Mouse (Mus musculus) CH12.LX (cell line): ENCODE measurements at regions not wholly inside any gene's neighbourhood (a gene's known extent, or its start where the extent isn't known, plus 50 kb on each side); places are given as distances from the start of the nearest gene placed in this dataset.

ENCODE experiments used
- DNase-seq: peaks from one replicate; pipeline ENCODE4 v3.0.0-alpha.2; 2013; ENCODE audit errors: extremely low read depth
- H3K27ac ChIP-seq: 2 replicates; pipeline ENCODE4 v1.5.1; 2012; ENCODE audit warnings: low read depth, mild to moderate bottlenecking, control low read depth, moderate library complexity; ENCODE audit not compliant: insufficient read depth
- H3K27me3 ChIP-seq: replicated peaks from 2 replicates; pipeline ENCODE3; 2012; ENCODE audit warnings: inconsistent platforms
- H3K36me3 ChIP-seq, 2 experiments: replicated peaks in 1 of 2; 2 replicates each; pipeline versions ENCODE3 to v1.6.1; 2012; ENCODE audit warnings: inconsistent platforms in 1 of 2, low read length in 1 of 2, mild to moderate bottlenecking in 1 of 2, mixed read lengths in 1 of 2, moderate library complexity in 1 of 2; ENCODE audit not compliant: control insufficient read depth in 1 of 2, insufficient read depth in 1 of 2
- H3K4me1 ChIP-seq, 2 experiments: 2 replicates each; pipeline ENCODE4 v1.6.1; 2012; ENCODE audit warnings: inconsistent platforms in 1 of 2, moderate library complexity in 1 of 2; ENCODE audit not compliant: insufficient read depth in 2 of 2, control insufficient read depth in 1 of 2
- H3K4me2 ChIP-seq: 2 replicates; pipeline ENCODE4 v1.6.1; 2012; ENCODE audit warnings: low read depth, mild to moderate bottlenecking, control low read depth; ENCODE audit not compliant: poor library complexity, insufficient read depth, severe bottlenecking
- H3K4me3 ChIP-seq, 3 experiments: fragments of 150-350 bp in 1 of 3; sonication (generic) in 1 of 3; replicated peaks in 1 of 3; 2 replicates each; pipeline versions ENCODE3 to v1.5.1; 2011 to 2012; ENCODE audit warnings: low read depth in 2 of 3, low read length in 2 of 3, mild to moderate bottlenecking in 2 of 3, moderate library complexity in 2 of 3, control low read depth in 1 of 3, improper control_type of control experiment in 1 of 3, inconsistent platforms in 1 of 3, mixed read lengths in 1 of 3; ENCODE audit not compliant: poor library complexity in 1 of 3
- H3K79me2 ChIP-seq: replicated peaks from 2 replicates; pipeline ENCODE4 v1.6.1; 2012; ENCODE audit warnings: mild to moderate bottlenecking, moderate library complexity; ENCODE audit not compliant: control insufficient read depth, poor library complexity, insufficient read depth, severe bottlenecking; ENCODE audit errors: extremely low read depth
- H3K9ac ChIP-seq: 2 replicates; pipeline ENCODE4 v1.6.1; 2012; ENCODE audit warnings: low read depth, mild to moderate bottlenecking, control low read depth, moderate library complexity; ENCODE audit not compliant: insufficient read depth
- H3K9me3 ChIP-seq: replicated peaks from 2 replicates; pipeline ENCODE3; 2012; ENCODE audit warnings: low read length, inconsistent platforms, mixed read lengths
- BHLHE40 ChIP-seq: IDR thresholded peaks from 2 replicates; pipeline ENCODE4 v1.6.1; 2011; ENCODE audit warnings: mild to moderate bottlenecking, low read depth, low read length, improper control_type of control experiment
- E2F4 ChIP-seq: IDR thresholded peaks from 2 replicates; pipeline ENCODE4 v1.6.1; 2011; ENCODE audit warnings: low read depth, low read length, improper control_type of control experiment; ENCODE audit not compliant: insufficient replicate concordance
- HCFC1 ChIP-seq: IDR thresholded peaks from 2 replicates; pipeline ENCODE4 v1.6.1; 2012; ENCODE audit warnings: low read depth, mild to moderate bottlenecking, inconsistent platforms, low read length, improper control_type of control experiment
- JUN ChIP-seq: IDR thresholded peaks from 2 replicates; pipeline ENCODE4 v1.6.1; 2011; ENCODE audit warnings: low read depth, mild to moderate bottlenecking, low read length, improper control_type of control experiment, moderate library complexity; ENCODE audit not compliant: insufficient read depth
- JUND ChIP-seq: conservative IDR thresholded peaks from 2 replicates; pipeline ENCODE4 v1.6.1; 2011; ENCODE audit warnings: low read depth, low read length, improper control_type of control experiment
- MAFK ChIP-seq: IDR thresholded peaks from 2 replicates; pipeline ENCODE4 v1.6.1; 2011; ENCODE audit warnings: low read length, improper control_type of control experiment; ENCODE audit not compliant: insufficient replicate concordance
- MAX ChIP-seq: IDR thresholded peaks from 2 replicates; pipeline ENCODE4 v1.6.1; 2011; ENCODE audit warnings: low read length, improper control_type of control experiment
- MAZ ChIP-seq: IDR thresholded peaks from 2 replicates; pipeline ENCODE4 v1.6.1; 2012; ENCODE audit warnings: low read depth, mild to moderate bottlenecking, inconsistent platforms, low read length, improper control_type of control experiment, moderate library complexity
- NELFE ChIP-seq: IDR thresholded peaks from 2 replicates; pipeline ENCODE4 v1.6.1; 2011; ENCODE audit warnings: low read depth, low read length, improper control_type of control experiment
- NRF1 ChIP-seq: IDR thresholded peaks from 2 replicates; pipeline ENCODE4 v1.6.1; 2014; ENCODE audit warnings: low read depth, mild to moderate bottlenecking, inconsistent platforms, low read length, improper control_type of control experiment, moderate library complexity
- PAX5 ChIP-seq: IDR thresholded peaks from 2 replicates; pipeline ENCODE4 v1.6.1; 2012; ENCODE audit warnings: low read length, inconsistent platforms, mixed read lengths
- SIN3A ChIP-seq: IDR thresholded peaks from 2 replicates; pipeline ENCODE4 v1.6.1; 2012; ENCODE audit warnings: low read length, improper control_type of control experiment, inconsistent platforms
- SMC3 ChIP-seq: IDR thresholded peaks from 2 replicates; pipeline ENCODE4 v1.6.1; 2011; ENCODE audit warnings: low read depth, low read length, improper control_type of control experiment
- UBTF ChIP-seq: IDR thresholded peaks from 2 replicates; pipeline ENCODE4 v1.6.1; 2012; ENCODE audit warnings: low read depth, mild to moderate bottlenecking, inconsistent platforms, low read length, improper control_type of control experiment, moderate library complexity
- USF1 ChIP-seq: IDR thresholded peaks from 2 replicates; pipeline ENCODE4 v1.6.1; 2014; ENCODE audit warnings: low read depth, mild to moderate bottlenecking, inconsistent platforms, low read length, improper control_type of control experiment
- ZC3H11A ChIP-seq: IDR thresholded peaks from 2 replicates; pipeline ENCODE4 v1.6.1; 2012; ENCODE audit warnings: low read depth, mild to moderate bottlenecking, inconsistent platforms, low read length, improper control_type of control experiment
- ZKSCAN1 ChIP-seq: IDR thresholded peaks from 2 replicates; pipeline ENCODE4 v1.6.1; 2012; ENCODE audit warnings: low read depth, inconsistent platforms, low read length, improper control_type of control experiment, borderline replicate concordance
- dilution Hi-C: fragments of 300-500 bp; cut with MboI; formaldehyde crosslinking; loops from 2 replicates; pipeline ENCODE4 v1.14.3; 2020; ENCODE audit warnings: low sequenced_read_pairs; ENCODE audit not compliant: extremely low pct_unique_long_range_greater_than_20kb, extremely low pct_ligation_motif_present
- in situ Hi-C: fragments of 300-500 bp; cut with MboI; formaldehyde crosslinking; loops from 3 replicates; pipeline ENCODE4 v1.14.3; 2019; ENCODE audit warnings: low sequenced_read_pairs, low pct_ligation_motif_present, low pct_unique_long_range_greater_than_20kb, mixed read lengths

DNA sequence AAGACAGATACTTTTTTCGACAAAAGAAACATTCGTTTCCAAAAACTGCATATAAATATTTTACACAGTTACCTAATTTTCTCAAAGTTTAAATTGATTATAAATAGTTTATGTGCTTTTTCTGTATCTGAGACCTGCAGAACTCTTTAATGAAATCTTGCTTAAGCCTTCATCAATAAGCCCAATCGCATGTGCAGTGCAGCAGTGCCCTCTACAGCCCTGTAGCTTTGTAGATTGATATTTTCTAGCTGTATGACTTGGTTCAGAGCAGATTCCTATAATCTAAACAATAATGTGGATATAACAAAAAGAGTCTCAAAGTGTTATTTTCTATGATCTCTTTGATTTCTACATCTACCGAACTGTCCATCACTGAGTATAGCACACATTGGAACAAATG, 728.7 kb downstream of the Phf3 start:
- H3K27me3 ChIP-seq = no peaks in the 10 kb centered on the region
- dilution Hi-C loops (no loop called here), in situ Hi-C loops (no loop called here)
- no peaks in the 10 kb centered on the region for H3K4me1 ChIP-seq
- H3K4me2 ChIP-seq = no peak overlapping the region
- H3K9ac ChIP-seq = no peak overlapping the region
- no peak for TF ChIP-seq HCFC1
- no peak for TF ChIP-seq ZKSCAN1
- TF ChIP-seq NELFE = no peak
- TF ChIP-seq MAX = no peak
- no peak for TF ChIP-seq BHLHE40
- TF ChIP-seq SMC3 = no peak
- no peak for TF ChIP-seq UBTF
- TF ChIP-seq MAZ = no peak
- TF ChIP-seq, all 38 proteins: peak for 0
- no peak overlapping the region for H3K4me3 ChIP-seq
- peaks cover 25% of the 10 kb centered on the region for H3K9me3 ChIP-seq
- no peak overlapping the region for H3K27ac ChIP-seq
- no peaks in the 10 kb centered on the region for H3K36me3 ChIP-seq
- DNase-seq = no peak
- no peaks in the 10 kb centered on the region for H3K79me2 ChIP-seq

DNA sequence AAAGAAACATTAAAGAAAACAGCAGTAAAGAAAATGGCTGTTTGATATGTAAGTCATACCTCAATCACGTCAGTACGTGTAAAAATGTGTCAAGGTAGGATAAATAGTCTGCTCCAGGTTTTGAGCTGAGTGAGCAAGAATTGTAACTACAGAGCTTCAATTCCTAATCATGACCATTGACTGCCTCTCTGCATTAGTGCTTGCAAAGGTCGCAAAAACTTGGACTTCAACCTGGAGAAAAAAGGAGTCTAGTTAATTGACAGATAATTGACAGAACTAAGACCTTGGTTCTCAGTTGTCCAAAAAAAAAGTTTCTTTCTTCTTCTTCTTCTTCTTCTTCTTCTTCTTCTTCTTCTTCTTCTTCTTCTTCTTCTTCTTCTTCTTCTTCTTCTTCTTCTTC, 759.5 kb downstream of the Phf3 start:
- in situ Hi-C loops (no loop called here), dilution Hi-C loops (no loop called here)
- H3K27ac ChIP-seq = no peak overlapping the region

More for the DNA sequence above, 759.5 kb downstream of the Phf3 start:
- H3K4me3 ChIP-seq = no peak overlapping the region
- no peak overlapping the region for H3K9ac ChIP-seq
- no peaks in the 10 kb centered on the region for H3K79me2 ChIP-seq
- no peak overlapping the region for H3K4me2 ChIP-seq
- H3K9me3 ChIP-seq = peaks cover 17% of the 10 kb centered on the region
- TF ChIP-seq SIN3A (no peak), NRF1 (no peak), JUND (no peak), ZKSCAN1 (no peak), USF1 (no peak), PAX5 (no peak), MAFK (no peak), MAX (no peak), E2F4 (no peak), MAZ (no peak), JUN (no peak), UBTF (no peak), ZC3H11A (no peak), BHLHE40 (no peak)
- no peak for DNase-seq
- no peaks in the 10 kb centered on the region for H3K27me3 ChIP-seq
- no peaks in the 10 kb centered on the region for H3K36me3 ChIP-seq
- no peaks in the 10 kb centered on the region for H3K4me1 ChIP-seq
